Mouse (Mus musculus) liver, postnatal 0 days (tissue): ENCODE measurements around the gene Dpep3. TPM values are rescaled to one million over a fixed set of nuclear protein-coding genes. Genes with fewer than 3 reads are reported as not detected.
"Not testable (repeated sequence)": the region's sequence is repeated elsewhere in the genome, so short reads cannot be mapped to it uniquely, and the experiment has no call there.

Experiments
- ATAC-seq: fragments of 200-750 bp; cut with Nextera tagmentation; 2 replicates; pipeline ENCODE4 v1.8.0; 2017; ENCODE audit warnings: mild to moderate bottlenecking, moderate library complexity
- DNase-seq: peaks from one replicate; pipeline ENCODE4 v3.0.0-alpha.2; 2016
- H3K27ac ChIP-seq: fragments of 300-500 bp; sonication (generic); 2 replicates; pipeline ENCODE4 v1.5.1; 2014; ENCODE audit warnings: antibody characterized with exemption, moderate library complexity, mild to moderate bottlenecking, low read depth
- H3K27me3 ChIP-seq: fragments of 300-500 bp; sonication (generic); 2 replicates; pipeline ENCODE4 v1.6.1; 2014; ENCODE audit warnings: low read length, control low read depth, mixed read lengths; ENCODE audit not compliant: insufficient read depth
- H3K36me3 ChIP-seq: fragments of 300-500 bp; sonication (generic); replicated peaks from 2 replicates; pipeline ENCODE4 v1.6.1; 2014; ENCODE audit warnings: mild to moderate bottlenecking, control low read depth, low read length, moderate library complexity, mixed read lengths; ENCODE audit not compliant: insufficient read depth
- H3K4me1 ChIP-seq: fragments of 300-500 bp; sonication (generic); 2 replicates; pipeline ENCODE4 v1.6.1; 2014; ENCODE audit warnings: antibody characterized with exemption, mild to moderate bottlenecking, control low read depth; ENCODE audit not compliant: insufficient read depth
- H3K4me2 ChIP-seq: fragments of 300-500 bp; sonication (generic); 2 replicates; pipeline ENCODE4 v1.6.1; 2014; ENCODE audit warnings: low read depth, mild to moderate bottlenecking, low read length, moderate library complexity, mixed read lengths
- H3K4me3 ChIP-seq: fragments of 300-500 bp; sonication (generic); 2 replicates; pipeline ENCODE4 v1.5.1; 2014; ENCODE audit warnings: low read depth, low read length
- H3K9ac ChIP-seq: fragments of 300-500 bp; sonication (generic); replicated peaks from 2 replicates; pipeline ENCODE4 v1.6.1; 2014; ENCODE audit warnings: mild to moderate bottlenecking, moderate library complexity
- H3K9me3 ChIP-seq: fragments of 300-500 bp; sonication (generic); 2 replicates; pipeline ENCODE4 v1.6.1; 2016; ENCODE audit warnings: mild to moderate bottlenecking, control low read depth, low read length, mixed read lengths
- CTCF ChIP-seq: sonication (generic); IDR thresholded peaks from 2 replicates; pipeline ENCODE4 v1.5.1; 2016; ENCODE audit warnings: antibody characterized with exemption, low read depth
- EP300 ChIP-seq: IDR thresholded peaks from 2 replicates; pipeline ENCODE4 v1.6.1; 2016; ENCODE audit warnings: antibody characterized with exemption, low read depth, mild to moderate bottlenecking
- WGBS: fragments of 180-500 bp; shearing (Covaris S2); extraction: QIAGEN DNeasy Blood & Tissue Kit; methylation state at CpG from one replicate; pipeline ENCODE4 v1.1.7; 2014; ENCODE audit not compliant: insufficient replicate concordance; 5-methylcytosine and 5-hydroxymethylcytosine counted together
- polyA plus RNA-seq: library from polyadenylated mRNA; unstranded; fragments of >200 nt; fragmentation: Nextera tagmentation; extraction: Ambion mirVana; gene quantifications from 2 replicates; pipeline ENCODE4 v1.2.1, GENCODE M21; 2015

Gene Dpep3
- polyA plus RNA-seq, result not detected in 2 replicates

GRCm38 (mm10) chr8:105979325-105979724 is at the start of gene Dpep3:
TSS of gene Dpep3 (minus strand) at chr8:105979429.
- no peak within 1 kb of the TSS for H3K4me2 ChIP-seq
- H3K9me3 ChIP-seq, result no peaks in the 10 kb centered on the region
- 96% methylated on average over 15 of the region's 15 CpGs for WGBS
- no peaks in the 10 kb centered on the region for H3K27me3 ChIP-seq
- no peak within 1 kb of the TSS for H3K27ac ChIP-seq
- no peaks in the 10 kb centered on the region for H3K36me3 ChIP-seq
- TF ChIP-seq CTCF, result 0 out of 2 replicates have a peak, but pooled peaks have one; percentile 18
- no peak for TF ChIP-seq EP300
- H3K9ac ChIP-seq, result no peak within 1 kb of the TSS
- H3K4me1 ChIP-seq, result no peaks in the 10 kb centered on the region; the same call in 1 of the 2 replicates
- no peak within 1 kb of the TSS for H3K4me3 ChIP-seq
- ATAC-seq (no peak), DNase-seq (no peak)

- TF ChIP-seq EP300 (no peak), CTCF (peak; percentile 99)
- ATAC-seq, result peak; percentile 74
These were observed 43.3 kb upstream of the Dpep3 start for GRCm38 (mm10) chr8:106022483-106022882.

GRCm38 (mm10) chr8:106018039-106018438 is 38.8 kb upstream of the Dpep3 start:
- ATAC-seq (no peak), DNase-seq (no peak)
- H3K9me3 ChIP-seq, result no peaks in the 10 kb centered on the region
- no peak overlapping the region for H3K4me2 ChIP-seq
- no peak for TF ChIP-seq EP300
- TF ChIP-seq CTCF, result no peak
- no peaks in the 10 kb centered on the region for H3K27me3 ChIP-seq
- H3K9ac ChIP-seq, result no peak overlapping the region
- H3K4me3 ChIP-seq, result no peak overlapping the region
- WGBS, result 61% methylated on average over 3 of the region's 3 CpGs
- no peak overlapping the region for H3K27ac ChIP-seq
- H3K4me1 ChIP-seq, result no peaks in the 10 kb centered on the region; the same call in 1 of the 2 replicates
- no peaks in the 10 kb centered on the region; the same call in 1 of the 2 replicates for H3K36me3 ChIP-seq

More at GRCm38 (mm10) chr8:106022483-106022882, 43.3 kb upstream of the Dpep3 start:
- Histone ChIP-seq H3K4me2 (no peak overlapping the region), H3K36me3 (0 out of 2 replicates have a peak, but pooled peaks cover 4% of the 10 kb centered on the region), H3K9ac (no peak overlapping the region), H3K4me1 (no peaks in the 10 kb centered on the region; the same call in 1 of the 2 replicates), H3K27ac (no peak overlapping the region), H3K27me3 (no peaks in the 10 kb centered on the region), H3K4me3 (no peak overlapping the region), H3K9me3 (no peaks in the 10 kb centered on the region)
- peak; percentile 86 for DNase-seq

GRCm38 (mm10) chr8:106017130-106017529 is 37.9 kb upstream of the Dpep3 start:
- no peak overlapping the region for H3K4me2 ChIP-seq
- no peak overlapping the region for H3K4me3 ChIP-seq
- no peaks in the 10 kb centered on the region for H3K9me3 ChIP-seq
- ATAC-seq, result no peak
- H3K9ac ChIP-seq, result no peak overlapping the region
- H3K27me3 ChIP-seq, result no peaks in the 10 kb centered on the region
- no peaks in the 10 kb centered on the region; the same call in none of the 2 replicates for H3K4me1 ChIP-seq
- DNase-seq, result no peak
- H3K36me3 ChIP-seq, result no peaks in the 10 kb centered on the region; the same call in 1 of the 2 replicates
- 50% methylated on average over 7 of the region's 7 CpGs for WGBS
- TF ChIP-seq CTCF (no peak), EP300 (no peak)
- H3K27ac ChIP-seq, result no peak overlapping the region

GRCm38 (mm10) chr8:106016284-106016683 is 37.1 kb upstream of the Dpep3 start:
- Histone ChIP-seq H3K27me3 (no peaks in the 10 kb centered on the region), H3K4me3 (no peak overlapping the region), H3K4me1 (peaks cover 3% of the 10 kb centered on the region), H3K4me2 (no peak overlapping the region), H3K27ac (no peak overlapping the region), H3K9me3 (no peaks in the 10 kb centered on the region), H3K36me3 (no peaks in the 10 kb centered on the region; the same call in 1 of the 2 replicates), H3K9ac (no peak overlapping the region)
- ATAC-seq (no peak), DNase-seq (no peak)
- no peak for TF ChIP-seq EP300
- no peak for TF ChIP-seq CTCF
- WGBS, result 78% methylated on average over 6 of the region's 6 CpGs

GRCm38 (mm10) chr8:106012203-106012602 is 33.0 kb upstream of the Dpep3 start:
- H3K27me3 ChIP-seq, DNase-seq, ATAC-seq, H3K36me3 ChIP-seq, H3K9me3 ChIP-seq: not testable (repeated sequence)
- 55% methylated on average over 8 of the region's 8 CpGs for WGBS
- peak; percentile 43; the same call in 1 of the 2 replicates for TF ChIP-seq EP300
- Histone ChIP-seq H3K4me3 (peak overlapping the region; percentile 72), H3K4me1 (peaks cover 18% of the 10 kb centered on the region), H3K27ac (peak overlapping the region; percentile 82), H3K9ac (peak overlapping the region; percentile 80), H3K4me2 (peak overlapping the region; percentile 94)

- H3K36me3 ChIP-seq, result no peaks in the 10 kb centered on the region
- peak; percentile 60 for ATAC-seq
- under 1% methylated on average over 6 of the region's 6 CpGs for WGBS
These were observed 32.4 kb upstream of the Dpep3 start, which contains the start of gene Ddx28 for GRCm38 (mm10) chr8:106011643-106011986. TSS of gene Ddx28 (minus strand) at chr8:106011882.

More at GRCm38 (mm10) chr8:106011643-106011986, 32.4 kb upstream of the Dpep3 start, which contains the start of gene Ddx28:
- no peak; the same call in 1 of the 2 replicates for TF ChIP-seq EP300
- no peak for TF ChIP-seq CTCF
- H3K4me3 ChIP-seq, result peak within 1 kb of the TSS; percentile 72
- DNase-seq, result no peak
- H3K4me2 ChIP-seq, result peak within 1 kb of the TSS; percentile 94
- H3K27me3 ChIP-seq, result no peaks in the 10 kb centered on the region
- H3K27ac ChIP-seq, result peak within 1 kb of the TSS; percentile 82
- H3K9ac ChIP-seq, result peak within 1 kb of the TSS; percentile 80
- no peaks in the 10 kb centered on the region for H3K9me3 ChIP-seq
- H3K4me1 ChIP-seq, result peaks cover 18% of the 10 kb centered on the region
